Mouse (Mus musculus) lung, embryonic 15.5 days (tissue): Measurements from ENCODE around the gene Adcy3. TPM values are rescaled to one million over a fixed set of nuclear protein-coding genes. Genes with fewer than 3 reads are reported as not detected.

Experiments used
- ATAC-seq: fragments of 200-750 bp; cut with Nextera tagmentation; 2 replicates; pipeline ENCODE4 v1.8.0; 2017; ENCODE audit warnings: moderate number of reproducible peaks, borderline replicate concordance; ENCODE audit not compliant: low FRiP score, low TSS enrichment; ENCODE audit errors: extremely low read depth
- H3K27ac ChIP-seq: fragments of 300-500 bp; sonication (generic); 2 replicates; pipeline ENCODE4 v1.5.1; 2015; ENCODE audit warnings: moderate library complexity, mild to moderate bottlenecking, inconsistent platforms
- H3K27me3 ChIP-seq: fragments of 300-500 bp; sonication (generic); 2 replicates; pipeline ENCODE4 v1.6.1; 2015; ENCODE audit warnings: inconsistent platforms
- H3K36me3 ChIP-seq: fragments of 300-500 bp; sonication (generic); 2 replicates; pipeline ENCODE4 v1.6.1; 2015; ENCODE audit warnings: inconsistent platforms
- H3K4me1 ChIP-seq: fragments of 300-500 bp; sonication (generic); 2 replicates; pipeline ENCODE4 v1.6.1; 2015; ENCODE audit warnings: inconsistent platforms
- H3K4me2 ChIP-seq: fragments of 300-500 bp; sonication (generic); 2 replicates; pipeline ENCODE4 v1.6.1; 2015; ENCODE audit warnings: inconsistent platforms, mild to moderate bottlenecking, moderate library complexity
- H3K4me3 ChIP-seq: fragments of 300-500 bp; sonication (generic); 2 replicates; pipeline ENCODE4 v1.5.1; 2015; ENCODE audit warnings: mild to moderate bottlenecking, inconsistent platforms
- H3K9ac ChIP-seq: fragments of 300-500 bp; sonication (generic); 2 replicates; pipeline ENCODE4 v1.6.1; 2015; ENCODE audit warnings: inconsistent platforms
- H3K9me3 ChIP-seq: fragments of 300-500 bp; sonication (generic); 2 replicates; pipeline ENCODE4 v1.6.1; 2016; ENCODE audit warnings: inconsistent platforms
- WGBS: fragments of 180-500 bp; shearing (Covaris S2); methylation state at CpG from one replicate; pipeline ENCODE4 v1.1.7; 2015; 5-methylcytosine and 5-hydroxymethylcytosine counted together
- polyA plus RNA-seq: library from polyadenylated mRNA; unstranded; fragments of >200 nt; fragmentation: Nextera tagmentation; extraction: Ambion mirVana; gene quantifications from 2 replicates; pipeline ENCODE4 v1.2.1, GENCODE M21; 2015

Adcy3 gene
- polyA plus RNA-seq, 1 experiment from 2014 or later: 10.9 TPM

- Histone ChIP-seq H3K4me3 (no peak overlapping the region), H3K27me3 (no peaks in the 10 kb centered on the region), H3K36me3 (no peaks in the 10 kb centered on the region), H3K4me2 (no peak overlapping the region), H3K9ac (no peak overlapping the region), H3K4me1 (peaks cover 6% of the 10 kb centered on the region; the same call in 1 of the 2 replicates), H3K27ac (no peak overlapping the region), H3K9me3 (no peaks in the 10 kb centered on the region)
- no peak for ATAC-seq
- WGBS: 77% methylated on average over 3 of the region's 3 CpGs
These were observed 25.3 kb downstream of the Adcy3 start for GRCm38 (mm10) chr12:4158179-4158578.

GRCm38 (mm10) chr12:4158868-4159632, 26.1 kb downstream of the Adcy3 start:
- 70% methylated on average over 7 of the region's 7 CpGs for WGBS

GRCm38 (mm10) chr12:4160322-4160721, 27.4 kb downstream of the Adcy3 start:
- no peak overlapping the region for H3K4me3 ChIP-seq
- H3K27me3 ChIP-seq: no peaks in the 10 kb centered on the region
- H3K36me3 ChIP-seq: no peaks in the 10 kb centered on the region
- no peak overlapping the region for H3K9ac ChIP-seq
- peaks cover 6% of the 10 kb centered on the region; the same call in 1 of the 2 replicates for H3K4me1 ChIP-seq
- no peak overlapping the region for H3K27ac ChIP-seq
- ATAC-seq: no peak
- H3K4me2 ChIP-seq: no peak overlapping the region
- no peaks in the 10 kb centered on the region for H3K9me3 ChIP-seq
- 66% methylated on average over 7 of the region's 7 CpGs for WGBS

More at GRCm38 (mm10) chr12:4158868-4159632, 26.1 kb downstream of the Adcy3 start:
- H3K9ac ChIP-seq: no peak overlapping the region
- H3K9me3 ChIP-seq: no peaks in the 10 kb centered on the region
- H3K36me3 ChIP-seq: no peaks in the 10 kb centered on the region
- no peaks in the 10 kb centered on the region for H3K27me3 ChIP-seq
- H3K27ac ChIP-seq: no peak overlapping the region
- ATAC-seq: no peak
- peaks cover 6% of the 10 kb centered on the region; the same call in 1 of the 2 replicates for H3K4me1 ChIP-seq
- H3K4me2 ChIP-seq: no peak overlapping the region
- H3K4me3 ChIP-seq: no peak overlapping the region

- H3K9ac ChIP-seq: no peak overlapping the region
- H3K27ac ChIP-seq: no peak overlapping the region
- no peaks in the 10 kb centered on the region for H3K27me3 ChIP-seq
- H3K36me3 ChIP-seq: no peaks in the 10 kb centered on the region
- H3K4me1 ChIP-seq: peaks cover 6% of the 10 kb centered on the region; the same call in 1 of the 2 replicates
- H3K4me3 ChIP-seq: no peak overlapping the region
- H3K9me3 ChIP-seq: no peaks in the 10 kb centered on the region
- ATAC-seq: no peak
- WGBS: 35% methylated on average over 2 of the region's 2 CpGs
- no peak overlapping the region for H3K4me2 ChIP-seq
These were observed 30.0 kb downstream of the Adcy3 start for GRCm38 (mm10) chr12:4162886-4163285.

- 65% methylated on average over 3 of the region's 3 CpGs for WGBS
- no peaks in the 10 kb centered on the region for H3K36me3 ChIP-seq
- no peak for ATAC-seq
- H3K27me3 ChIP-seq: no peaks in the 10 kb centered on the region
- H3K9me3 ChIP-seq: no peaks in the 10 kb centered on the region
- no peak overlapping the region for H3K4me3 ChIP-seq
- no peak overlapping the region for H3K27ac ChIP-seq
- H3K4me1 ChIP-seq: no peaks in the 10 kb centered on the region
- H3K9ac ChIP-seq: no peak overlapping the region
- no peak overlapping the region for H3K4me2 ChIP-seq
These were observed 34.1 kb downstream of the Adcy3 start for GRCm38 (mm10) chr12:4166970-4167369.

- H3K4me3 ChIP-seq: no peak overlapping the region
- 80% methylated on average over 1 of the region's 1 CpGs for WGBS
- no peaks in the 10 kb centered on the region for H3K9me3 ChIP-seq
- H3K27ac ChIP-seq: no peak overlapping the region
- ATAC-seq: no peak
- H3K4me1 ChIP-seq: no peaks in the 10 kb centered on the region
- no peak overlapping the region for H3K4me2 ChIP-seq
- no peaks in the 10 kb centered on the region for H3K36me3 ChIP-seq
- H3K27me3 ChIP-seq: no peaks in the 10 kb centered on the region
- H3K9ac ChIP-seq: no peak overlapping the region
These were observed 36.2 kb downstream of the Adcy3 start for GRCm38 (mm10) chr12:4169058-4169457.

GRCm38 (mm10) chr12:4169622-4170021, 36.7 kb downstream of the Adcy3 start:
- Histone ChIP-seq H3K27me3 (no peaks in the 10 kb centered on the region), H3K4me1 (no peaks in the 10 kb centered on the region), H3K27ac (no peak overlapping the region), H3K36me3 (no peaks in the 10 kb centered on the region), H3K4me2 (no peak overlapping the region), H3K9me3 (no peaks in the 10 kb centered on the region), H3K9ac (no peak overlapping the region), H3K4me3 (no peak overlapping the region)
- no peak for ATAC-seq
- 79% methylated on average over 5 of the region's 5 CpGs for WGBS

- no peaks in the 10 kb centered on the region for H3K36me3 ChIP-seq
- no peak overlapping the region for H3K4me3 ChIP-seq
- 70% methylated on average over 15 of the region's 15 CpGs for WGBS
- no peak overlapping the region for H3K4me2 ChIP-seq
- H3K4me1 ChIP-seq: peaks cover under 1% of the 10 kb centered on the region; the same call in 1 of the 2 replicates
- no peak overlapping the region for H3K27ac ChIP-seq
- no peak for ATAC-seq
- H3K9me3 ChIP-seq: no peaks in the 10 kb centered on the region
- H3K27me3 ChIP-seq: no peaks in the 10 kb centered on the region
- no peak overlapping the region for H3K9ac ChIP-seq
These were observed 40.3 kb downstream of the Adcy3 start for GRCm38 (mm10) chr12:4173108-4173790.

- no peak overlapping the region for H3K4me2 ChIP-seq
- H3K4me3 ChIP-seq: no peak overlapping the region
- ATAC-seq: peak; percentile 43; the same call in 1 of the 2 replicates
- no peaks in the 10 kb centered on the region for H3K27me3 ChIP-seq
- peaks cover 17% of the 10 kb centered on the region for H3K4me1 ChIP-seq
- no peak overlapping the region for H3K9ac ChIP-seq
- no peak overlapping the region for H3K27ac ChIP-seq
- H3K36me3 ChIP-seq: no peaks in the 10 kb centered on the region
- H3K9me3 ChIP-seq: no peaks in the 10 kb centered on the region
- WGBS: 35% methylated on average over 5 of the region's 5 CpGs
These were observed 45.9 kb downstream of the Adcy3 start for GRCm38 (mm10) chr12:4178839-4179238.

GRCm38 (mm10) chr12:4179671-4180233, 46.8 kb downstream of the Adcy3 start:
- Histone ChIP-seq H3K4me1 (peaks cover 17% of the 10 kb centered on the region), H3K4me2 (no peak overlapping the region), H3K4me3 (no peak overlapping the region), H3K36me3 (no peaks in the 10 kb centered on the region), H3K9me3 (no peaks in the 10 kb centered on the region), H3K9ac (no peak overlapping the region), H3K27ac (no peak overlapping the region), H3K27me3 (no peaks in the 10 kb centered on the region)
- ATAC-seq: no peak
- 74% methylated on average over 6 of the region's 6 CpGs for WGBS

- ATAC-seq: no peak
- Histone ChIP-seq H3K36me3 (no peaks in the 10 kb centered on the region), H3K4me1 (peaks cover 17% of the 10 kb centered on the region), H3K9me3 (no peaks in the 10 kb centered on the region), H3K27me3 (no peaks in the 10 kb centered on the region), H3K4me3 (no peak overlapping the region), H3K9ac (no peak overlapping the region), H3K4me2 (no peak overlapping the region), H3K27ac (no peak overlapping the region)
- WGBS: 52% methylated on average over 3 of the region's 3 CpGs
These were observed 47.6 kb downstream of the Adcy3 start for GRCm38 (mm10) chr12:4180507-4180906.

GRCm38 (mm10) chr12:4184648-4185047, 51.7 kb downstream of the Adcy3 start:
- Histone ChIP-seq H3K27ac (no peak overlapping the region), H3K9me3 (no peaks in the 10 kb centered on the region), H3K4me2 (no peak overlapping the region), H3K4me3 (no peak overlapping the region), H3K4me1 (peaks cover 11% of the 10 kb centered on the region), H3K27me3 (no peaks in the 10 kb centered on the region), H3K36me3 (no peaks in the 10 kb centered on the region), H3K9ac (no peak overlapping the region)
- 46% methylated on average over 2 of the region's 2 CpGs for WGBS
- no peak for ATAC-seq
